Mouse (Mus musculus): Measurements from ENCODE around the gene BC080695. TPM values are rescaled to one million over a fixed set of nuclear protein-coding genes. Genes with fewer than 3 reads are reported as not detected.

The BC080695 gene
- polyA plus RNA-seq (2015; fragmentation: Nextera tagmentation; extraction: Ambion mirVana), result not detected in 2 replicates

GRCm38 (mm10) chr4:143551400-143551799 lies at the start of gene BC080695, which contains the start of gene Gm13057:
Gene BC080695 (plus strand): TSS chr4:143551700.
Gene Gm13057 (plus strand): TSS chr4:143551709.

GRCm38 (mm10) chr4:143511043-143511442 lies 40.5 kb upstream of the BC080695 start, which contains the start of gene Gm13043:
Gene Gm13043 (plus strand): TSS chr4:143511343.

GRCm38 (mm10) chr4:143535654-143536053 lies 15.8 kb upstream of the BC080695 start, which contains the start of gene Gm13040:
Gene Gm13040 (plus strand): TSS chr4:143535954.

GRCm38 (mm10) chr4:143614703-143615102 lies 63.2 kb downstream of the BC080695 start, which contains the start of gene Gm13083:
Gene Gm13083 (plus strand): TSS chr4:143615003.

Other genes with a start within 250 kb of the BC080695 start
- 6.4 and 7.8 TPM in 2 replicates for gene Lrrc38, start 201.9 kb upstream of the BC080695 start, polyA plus RNA-seq (2015; fragmentation: Nextera tagmentation; extraction: Ambion mirVana)
- gene Pramel1, start 157.3 kb upstream of the BC080695 start, polyA plus RNA-seq (2015; fragmentation: Nextera tagmentation; extraction: Ambion mirVana), result not detected in 2 replicates
- gene Pramef8, start 139.3 kb upstream of the BC080695 start, polyA plus RNA-seq (2015; fragmentation: Nextera tagmentation; extraction: Ambion mirVana), result 8.2 and 9.1 TPM in 2 replicates
- gene Oog4, start 101.4 kb upstream of the BC080695 start, polyA plus RNA-seq (2015; fragmentation: Nextera tagmentation; extraction: Ambion mirVana), result not detected in 2 replicates
- not detected in 2 replicates for gene Gm13043, start 40.4 kb upstream of the BC080695 start, polyA plus RNA-seq (2015; fragmentation: Nextera tagmentation; extraction: Ambion mirVana)
- not detected in 2 replicates for gene Gm13040, start 15.7 kb upstream of the BC080695 start, polyA plus RNA-seq (2015; fragmentation: Nextera tagmentation; extraction: Ambion mirVana)
- not detected in 2 replicates for gene Gm13057, start within 50 bp of the BC080695 start, polyA plus RNA-seq (2015; fragmentation: Nextera tagmentation; extraction: Ambion mirVana)
- not detected in 2 replicates for gene Gm13083, start 63.3 kb downstream of the BC080695 start, polyA plus RNA-seq (2015; fragmentation: Nextera tagmentation; extraction: Ambion mirVana)
- not detected in 2 replicates for gene Gm13088, start 105.5 kb downstream of the BC080695 start, polyA plus RNA-seq (2015; fragmentation: Nextera tagmentation; extraction: Ambion mirVana)
- not detected in 2 replicates for gene Gm13089, start 151.0 kb downstream of the BC080695 start, polyA plus RNA-seq (2015; fragmentation: Nextera tagmentation; extraction: Ambion mirVana)
- not detected in 2 replicates for gene Gm13078, start 167.8 kb downstream of the BC080695 start, polyA plus RNA-seq (2015; fragmentation: Nextera tagmentation; extraction: Ambion mirVana)
- gene Gm13023, start 237.7 kb downstream of the BC080695 start, polyA plus RNA-seq (2015; fragmentation: Nextera tagmentation; extraction: Ambion mirVana), result not detected in 2 replicates